Mouse (Mus musculus) myocyte (in vitro differentiated cells): ENCODE results near the gene Coa7. TPM values are rescaled to one million over a fixed set of nuclear protein-coding genes. Genes with fewer than 3 reads are reported as not detected.

Experiments
- H3K27me3 ChIP-seq: one replicate; pipeline ENCODE4 v1.6.1; 2011; ENCODE audit not compliant: control insufficient read depth, insufficient read depth, insufficient read length
- H3K36me3 ChIP-seq: one replicate; pipeline ENCODE4 v1.6.1; 2011; ENCODE audit not compliant: control insufficient read depth, insufficient read depth
- H3K4me2 ChIP-seq: one replicate; pipeline ENCODE4 v1.6.1; 2011; ENCODE audit warnings: low read depth, control low read depth
- H3K4me3 ChIP-seq: one replicate; pipeline ENCODE4 v1.5.1; 2011; ENCODE audit warnings: mild to moderate bottlenecking, control low read depth, moderate library complexity
- H3K79me2 ChIP-seq: one replicate; pipeline ENCODE4 v1.6.1; 2011; ENCODE audit not compliant: control insufficient read depth, insufficient read depth
- H3ac ChIP-seq: one replicate; pipeline ENCODE4 v1.6.1; 2011; ENCODE audit not compliant: control insufficient read depth, insufficient read length
- CEBPB ChIP-seq: IDR thresholded peaks from 2 replicates; pipeline ENCODE4 v1.6.1; 2011; ENCODE audit warnings: mild to moderate bottlenecking, moderate library complexity; ENCODE audit not compliant: poor library complexity, insufficient read depth, severe bottlenecking
- E2F4 ChIP-seq: IDR thresholded peaks from one replicate; pipeline ENCODE4 v1.6.1; 2011; ENCODE audit warnings: mild to moderate bottlenecking, control low read depth, moderate library complexity; ENCODE audit not compliant: insufficient read depth
- MAX ChIP-seq: IDR thresholded peaks from one replicate; pipeline ENCODE4 v1.6.1; 2011; ENCODE audit warnings: low read depth, mild to moderate bottlenecking, control low read depth
- MYOD1 ChIP-seq, 3 experiments: IDR thresholded peaks; one replicate each; pipeline ENCODE4 v1.6.1; 2011; ENCODE audit warnings: control low read depth in 2 of 3, low read depth in 2 of 3, mild to moderate bottlenecking in 2 of 3, moderate library complexity in 1 of 3; ENCODE audit not compliant: insufficient read length in 2 of 3, control insufficient read depth in 1 of 3
- MYOG ChIP-seq, 3 experiments: IDR thresholded peaks; one replicate each; pipeline ENCODE4 v1.6.1; 2011; ENCODE audit warnings: control low read depth in 2 of 3, low read depth in 2 of 3, mild to moderate bottlenecking in 2 of 3; ENCODE audit not compliant: insufficient read length in 2 of 3, control insufficient read depth in 1 of 3, insufficient read depth in 1 of 3
- POLR2A ChIP-seq: IDR thresholded peaks from one replicate; pipeline ENCODE4 v1.6.1; 2011; ENCODE audit warnings: low read depth, mild to moderate bottlenecking, control low read depth, moderate library complexity; ENCODE audit not compliant: insufficient read length
- POLR2AphosphoS2 ChIP-seq: IDR thresholded peaks from one replicate; pipeline ENCODE4 v1.6.1; 2011; ENCODE audit warnings: low read depth, control low read depth; ENCODE audit not compliant: insufficient read length
- REST ChIP-seq: IDR thresholded peaks from one replicate; pipeline ENCODE4 v1.6.1; 2011; ENCODE audit warnings: mild to moderate bottlenecking, control low read depth, moderate library complexity; ENCODE audit not compliant: insufficient read depth, insufficient read length
- SRF ChIP-seq: IDR thresholded peaks from one replicate; pipeline ENCODE4 v1.6.1; 2011; ENCODE audit warnings: low read depth; ENCODE audit not compliant: control insufficient read depth, insufficient read length
- TCF12 ChIP-seq: IDR thresholded peaks from one replicate; pipeline ENCODE4 v1.6.1; 2011; ENCODE audit warnings: mild to moderate bottlenecking, control low read depth; ENCODE audit not compliant: poor library complexity, insufficient read depth, severe bottlenecking
- TCF3 ChIP-seq: IDR thresholded peaks from one replicate; pipeline ENCODE4 v1.6.1; 2011; ENCODE audit warnings: low read depth, control low read depth; ENCODE audit not compliant: insufficient read length
- USF1 ChIP-seq: IDR thresholded peaks from one replicate; pipeline ENCODE4 v1.6.1; 2011; ENCODE audit warnings: low read depth, mild to moderate bottlenecking, control low read depth, moderate library complexity
- polyA plus RNA-seq: library from polyadenylated mRNA; unstranded; fragments of >200 nt; fragmentation: generic; extraction: Trizol; gene quantifications from one replicate; pipeline ENCODE4 v1.2.1, GENCODE M21; 2012; ENCODE audit warnings: missing spikeins

The Coa7 gene
- polyA plus RNA-seq, 1 experiment, result 31.9 TPM

- Histone ChIP-seq H3K27me3 (no peaks in the 10 kb centered on the region), H3K79me2 (no peaks in the 10 kb centered on the region), H3K4me2 (no peak overlapping the region), H3K36me3 (no peaks in the 10 kb centered on the region), H3K4me3 (no peak overlapping the region), H3ac (no peak overlapping the region)
- TF ChIP-seq MAX, result no peak
- TF ChIP-seq REST, result no peak
- no peak for TF ChIP-seq MYOG (IDR thresholded peaks at IDR 0.05; ENCODE audit: control insufficient read depth in 1 of 3, insufficient read depth in 1 of 3, insufficient read length in 2 of 3, low read depth in 2 of 3)
- no peak for TF ChIP-seq USF1
- no peak for TF ChIP-seq TCF12
- TF ChIP-seq POLR2AphosphoS2, result no peak
- no peak for TF ChIP-seq E2F4
- no peak for TF ChIP-seq TCF3
Measured at GRCm38 (mm10) chr4:108360136-108361055, 32.5 kb downstream of the Coa7 start.

GRCm38 (mm10) chr4:108362321-108363261, 34.7 kb downstream of the Coa7 start:
- no peaks in the 10 kb centered on the region for H3K79me2 ChIP-seq
- H3K4me2 ChIP-seq, result peak overlapping the region; percentile 56
- H3ac ChIP-seq, result no peak overlapping the region
- TF ChIP-seq MYOG (IDR thresholded peaks at IDR 0.05; ENCODE audit: control insufficient read depth in 1 of 3, insufficient read depth in 1 of 3, insufficient read length in 2 of 3, low read depth in 2 of 3) (peak in 1 of 3 experiments; percentile 42), SRF (no peak)
- no peaks in the 10 kb centered on the region for H3K36me3 ChIP-seq
- no peak overlapping the region for H3K4me3 ChIP-seq
- H3K27me3 ChIP-seq, result no peaks in the 10 kb centered on the region

DNA sequence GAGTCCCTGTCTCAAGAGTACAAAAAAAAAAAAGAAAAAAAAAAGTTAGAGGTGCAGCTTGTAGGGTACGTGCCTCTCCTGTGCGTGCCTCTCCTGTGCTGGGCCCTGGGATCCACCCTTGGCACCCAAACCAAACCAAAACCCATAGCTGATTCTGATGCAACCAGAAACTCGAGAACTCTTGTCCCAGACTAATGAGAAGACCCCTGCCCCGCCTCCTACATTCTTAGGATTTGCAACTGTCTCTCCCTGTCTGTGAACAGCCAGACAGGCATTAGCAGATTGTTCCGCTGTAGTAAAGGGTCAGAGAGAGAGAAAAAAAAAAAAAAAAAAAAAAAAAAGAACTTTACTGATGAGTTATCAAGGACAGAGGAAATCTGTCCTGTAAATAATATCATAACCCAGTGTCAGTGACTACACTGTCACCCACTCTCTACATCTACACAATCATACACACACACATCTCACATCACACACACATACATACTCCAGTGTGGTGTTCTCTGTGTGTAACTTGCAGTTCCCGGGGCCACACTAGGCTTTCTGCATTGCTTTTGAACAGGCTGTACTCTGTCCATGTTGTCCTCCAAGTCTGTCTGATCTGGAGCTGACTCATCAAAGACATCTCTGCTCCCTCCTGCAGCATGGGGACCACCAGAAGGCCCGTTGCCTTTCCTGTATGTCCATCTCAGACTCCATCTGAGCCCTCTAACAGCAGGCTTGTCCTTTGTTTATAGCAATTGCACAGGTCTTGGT, 35.6 kb downstream of the Coa7 start:
- Histone ChIP-seq H3K79me2 (no peaks in the 10 kb centered on the region), H3K4me3 (no peak overlapping the region), H3K36me3 (no peaks in the 10 kb centered on the region), H3K4me2 (peak overlapping the region; percentile 56), H3ac (no peak overlapping the region), H3K27me3 (no peaks in the 10 kb centered on the region)
- TF ChIP-seq MYOD1 (IDR thresholded peaks at IDR 0.05; ENCODE audit: control insufficient read depth in 1 of 3, insufficient read length in 2 of 3, low read depth in 2 of 3) (peak in 1 of 3 experiments; percentile 33), TCF3 (no peak), CEBPB (peak; percentile 54; the same call in 1 of the 2 replicates)

DNA sequence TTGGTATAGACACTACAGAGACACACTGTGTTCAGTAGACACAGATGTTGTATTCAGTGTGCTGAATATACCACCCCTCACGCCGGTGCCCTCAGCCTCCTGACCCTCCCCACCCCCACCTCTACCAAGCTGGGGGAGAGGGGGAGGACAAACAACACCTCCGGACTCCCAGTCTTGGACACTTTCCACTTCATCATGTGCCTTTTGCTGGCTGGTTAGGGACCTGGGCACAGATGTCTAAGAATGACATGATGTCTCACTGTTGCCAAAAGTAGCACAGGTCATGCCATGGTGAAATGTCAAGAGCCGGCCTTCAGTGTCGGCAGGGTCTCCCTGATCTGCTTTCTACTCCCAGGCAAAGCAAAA, 36.2 kb downstream of the Coa7 start:
- Histone ChIP-seq H3K36me3 (no peaks in the 10 kb centered on the region), H3K4me2 (peak overlapping the region; percentile 56), H3K27me3 (no peaks in the 10 kb centered on the region), H3K79me2 (no peaks in the 10 kb centered on the region), H3K4me3 (no peak overlapping the region), H3ac (no peak overlapping the region)
- TF ChIP-seq MYOD1 (IDR thresholded peaks at IDR 0.05; ENCODE audit: control insufficient read depth in 1 of 3, insufficient read length in 2 of 3, low read depth in 2 of 3), result no peak
- TF ChIP-seq POLR2AphosphoS2, result no peak
- TF ChIP-seq POLR2A, result no peak
- no peak for TF ChIP-seq REST
- no peak for TF ChIP-seq USF1
- TF ChIP-seq MYOG (IDR thresholded peaks at IDR 0.05; ENCODE audit: control insufficient read depth in 1 of 3, insufficient read depth in 1 of 3, insufficient read length in 2 of 3, low read depth in 2 of 3), result no peak

GRCm38 (mm10) chr4:108369254-108369653, 41.3 kb downstream of the Coa7 start:
- H3K27me3 ChIP-seq, result no peaks in the 10 kb centered on the region
- H3K4me3 ChIP-seq, result no peak overlapping the region
- H3K36me3 ChIP-seq, result no peaks in the 10 kb centered on the region
- TF ChIP-seq E2F4 (no peak), MAX (no peak)
- no peak overlapping the region for H3ac ChIP-seq
- H3K4me2 ChIP-seq, result no peak overlapping the region
- no peaks in the 10 kb centered on the region for H3K79me2 ChIP-seq
